Mouse (Mus musculus) mouse trophoblast stem cell (cell line): Measurements from ENCODE around the gene Hepacam.

Experiments used
- in situ Hi-C, 2 experiments: fragments of 300-500 bp; cut with MseI, MboI; formaldehyde crosslinking; loops; 2 replicates in 1 of 2; 3 replicates in 1 of 2; pipeline ENCODE4 v1.15.1; 2025

The Hepacam gene

DNA sequence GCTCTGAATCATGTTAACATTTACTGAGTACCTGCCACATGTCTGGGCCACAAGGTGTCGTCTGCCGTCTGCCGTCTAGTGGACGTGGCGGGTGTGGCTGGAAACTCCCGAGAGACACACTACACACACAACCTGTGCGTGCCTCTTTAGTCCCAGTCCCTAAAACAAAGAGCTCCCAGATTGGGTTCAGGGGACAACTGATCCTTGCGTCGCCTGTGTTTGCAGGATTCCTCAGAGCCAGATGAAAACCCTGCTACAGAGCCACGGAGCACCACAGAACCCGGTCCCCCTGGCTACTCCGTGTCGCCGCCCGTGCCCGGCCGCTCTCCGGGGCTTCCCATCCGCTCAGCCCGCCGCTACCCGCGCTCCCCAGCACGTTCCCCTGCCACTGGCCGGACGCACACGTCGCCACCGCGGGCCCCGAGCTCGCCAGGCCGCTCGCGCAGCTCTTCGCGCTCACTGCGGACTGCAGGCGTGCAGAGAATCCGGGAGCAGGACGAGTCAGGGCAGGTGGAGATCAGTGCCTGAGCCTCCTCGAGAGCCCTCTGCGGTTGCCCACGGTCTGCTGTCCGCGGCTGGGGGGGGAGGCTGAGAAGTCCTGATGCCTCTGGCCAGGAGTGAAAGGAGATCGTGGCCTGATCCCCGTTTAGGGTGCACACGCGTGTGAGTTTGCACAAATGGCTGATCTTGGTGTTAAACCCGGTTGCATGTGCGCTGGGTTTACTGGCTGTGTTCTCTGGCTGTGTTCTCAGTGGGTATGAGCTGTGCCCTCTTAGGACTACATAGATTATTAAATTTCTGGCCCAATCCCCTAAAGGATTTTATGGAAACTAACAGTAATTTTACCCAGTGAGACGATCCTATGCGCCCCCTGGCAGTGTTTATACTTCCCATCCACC is 17.4 kb downstream of the Hepacam start:
- in situ Hi-C loops, result no loop called here

DNA sequence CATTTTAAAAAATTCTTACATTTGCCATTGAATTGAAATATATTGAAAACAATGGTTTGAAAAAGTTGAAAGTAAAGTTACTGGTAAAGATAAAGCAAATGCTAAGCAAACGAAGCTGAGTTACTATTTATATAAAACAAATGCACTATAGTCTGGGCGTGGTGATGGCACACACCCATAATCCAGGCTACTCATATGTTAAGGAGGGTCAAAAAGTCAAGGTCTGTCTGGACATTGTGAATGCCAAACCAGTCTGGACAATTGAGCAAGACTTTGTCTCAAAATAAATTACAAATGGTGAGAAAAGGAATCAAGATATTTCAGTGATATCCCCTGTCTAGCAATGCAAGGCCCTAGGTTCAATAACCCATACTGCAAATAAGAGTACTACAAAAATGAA is 23.7 kb downstream of the Hepacam start:
- in situ Hi-C loops, result no loop called here

DNA sequence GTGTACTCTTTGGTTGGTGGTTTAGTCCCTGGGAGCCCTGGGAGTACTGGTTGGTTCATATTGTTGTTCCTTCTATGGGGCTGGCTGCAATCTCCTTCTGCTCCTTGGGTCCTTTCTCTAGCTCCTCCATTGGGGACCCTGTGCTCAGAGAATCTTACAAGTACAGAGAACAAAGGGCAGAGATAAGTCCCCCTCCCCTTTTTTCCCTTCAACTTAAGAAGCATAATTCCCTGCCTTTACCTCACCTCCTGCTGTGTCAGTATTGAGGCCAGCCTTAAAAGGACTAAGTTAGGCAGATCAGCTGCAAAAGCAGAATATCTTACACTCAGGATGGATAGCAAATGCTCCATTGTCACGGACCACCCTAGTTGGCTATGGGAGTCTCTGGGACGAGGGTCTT is 24.9 kb downstream of the Hepacam start:
- in situ Hi-C loops, result no loop called here

GRCm38 (mm10) chr9:37393482-37394131 is 26.5 kb downstream of the Hepacam start:
- in situ Hi-C loops, result no loop called here

GRCm38 (mm10) chr9:37400585-37400984 is 33.4 kb downstream of the Hepacam start:
- in situ Hi-C loops, result no loop called here

- in situ Hi-C loops, result no loop called here
These were observed 34.7 kb downstream of the Hepacam start, which contains the start of gene Robo4 for GRCm38 (mm10) chr9:37401802-37402201. TSS of gene Robo4 (plus strand) at chr9:37401897.

- in situ Hi-C loops, result no loop called here
These were observed 35.4 kb downstream of the Hepacam start for GRCm38 (mm10) chr9:37402501-37402900.

GRCm38 (mm10) chr9:37403011-37403410 is 35.9 kb downstream of the Hepacam start:
- in situ Hi-C loops, result no loop called here

GRCm38 (mm10) chr9:37406372-37406771 is 39.2 kb downstream of the Hepacam start:
- in situ Hi-C loops, result no loop called here

DNA sequence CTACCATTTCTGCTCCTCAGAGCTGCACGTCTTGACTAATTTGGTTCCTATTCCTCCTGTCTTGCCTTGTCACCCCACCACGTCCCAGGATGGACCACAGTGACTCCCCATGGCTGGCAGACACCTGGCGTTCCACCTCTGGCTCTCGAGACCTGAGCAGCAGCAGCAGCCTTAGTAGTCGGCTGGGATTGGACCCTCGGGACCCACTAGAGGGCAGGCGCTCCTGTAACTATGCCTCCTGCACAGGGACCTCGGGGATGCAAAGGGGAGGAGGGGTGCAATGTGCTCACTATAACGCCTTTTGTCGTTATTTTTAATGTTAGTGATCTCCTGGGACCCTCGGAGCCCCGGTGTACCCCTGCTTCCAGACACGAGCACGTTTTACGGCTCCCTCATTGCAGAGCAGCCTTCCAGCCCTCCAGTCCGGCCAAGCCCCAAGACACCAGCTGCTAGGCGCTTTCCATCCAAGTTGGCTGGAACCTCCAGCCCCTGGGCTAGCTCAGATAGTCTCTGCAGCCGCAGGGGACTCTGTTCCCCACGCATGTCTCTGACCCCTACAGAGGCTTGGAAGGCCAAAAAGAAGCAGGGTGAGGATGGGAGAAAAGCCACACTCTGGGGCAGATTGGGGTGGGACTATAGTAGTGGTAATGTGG is 40.8 kb downstream of the Hepacam start:
- in situ Hi-C loops, result no loop called here

DNA sequence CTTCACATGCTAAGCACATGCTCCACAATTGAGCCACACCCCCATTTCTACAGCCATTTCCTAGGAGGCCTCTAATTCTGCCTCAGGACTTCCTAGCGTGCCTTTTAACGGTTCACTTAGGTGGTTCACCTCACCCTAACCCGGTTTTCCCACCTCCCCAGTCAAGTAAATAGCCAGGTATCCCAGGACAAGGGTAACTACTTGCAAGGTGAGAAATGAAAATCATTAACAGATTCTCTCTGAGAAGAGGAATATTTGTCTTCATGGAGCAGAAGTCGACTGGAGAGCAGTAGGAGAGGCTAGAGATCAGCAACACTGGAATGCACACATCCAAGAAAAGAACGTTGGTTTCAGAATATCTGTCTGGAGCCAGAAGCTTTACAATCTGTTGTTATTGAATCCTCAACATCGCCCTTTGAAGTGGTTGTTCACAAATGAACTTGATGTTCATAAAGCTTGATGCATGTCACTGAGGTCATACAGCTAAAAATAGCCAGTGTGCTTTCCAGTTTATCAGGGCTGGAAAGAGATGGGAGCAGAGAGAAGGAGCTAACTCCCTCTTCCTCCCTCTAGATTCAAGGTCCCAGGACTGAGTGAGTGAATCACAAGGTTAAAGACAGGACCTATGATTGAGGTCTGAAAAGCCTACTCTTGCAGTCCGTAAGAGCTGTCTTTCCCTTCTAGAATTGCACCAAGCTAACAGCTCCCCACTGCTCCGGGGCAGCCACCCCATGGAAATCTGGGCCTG is 42.7 kb downstream of the Hepacam start:
- in situ Hi-C loops, result no loop called here

GRCm38 (mm10) chr9:37412989-37413388 is 45.8 kb downstream of the Hepacam start:
- in situ Hi-C loops, result no loop called here

GRCm38 (mm10) chr9:37414666-37415065 is 47.5 kb downstream of the Hepacam start:
- in situ Hi-C loops, result no loop called here

GRCm38 (mm10) chr9:37418791-37419190 is 51.6 kb downstream of the Hepacam start:
- in situ Hi-C loops, result no loop called here

GRCm38 (mm10) chr9:37420676-37421075 is 53.5 kb downstream of the Hepacam start:
- in situ Hi-C loops, result no loop called here

DNA sequence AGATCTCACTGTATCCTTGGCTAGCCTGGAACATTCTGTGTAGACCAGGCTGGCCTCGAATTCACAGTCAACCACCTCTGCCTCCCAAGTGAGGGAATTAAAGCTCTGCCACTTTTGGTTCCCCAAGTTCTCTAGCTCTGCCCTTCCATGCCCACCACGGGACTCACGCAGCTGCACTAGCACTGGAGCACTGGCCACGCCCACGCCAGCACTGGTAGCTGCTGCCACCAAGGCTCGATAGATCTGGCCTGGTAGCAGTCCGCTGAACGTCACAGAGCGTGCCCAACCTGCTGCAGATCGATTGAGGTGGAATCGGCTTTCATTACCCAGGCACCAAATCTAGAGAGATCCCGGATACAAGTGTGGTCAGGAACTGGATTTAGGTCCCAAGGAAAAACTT is 54.1 kb downstream of the Hepacam start:
- in situ Hi-C loops, result no loop called here

DNA sequence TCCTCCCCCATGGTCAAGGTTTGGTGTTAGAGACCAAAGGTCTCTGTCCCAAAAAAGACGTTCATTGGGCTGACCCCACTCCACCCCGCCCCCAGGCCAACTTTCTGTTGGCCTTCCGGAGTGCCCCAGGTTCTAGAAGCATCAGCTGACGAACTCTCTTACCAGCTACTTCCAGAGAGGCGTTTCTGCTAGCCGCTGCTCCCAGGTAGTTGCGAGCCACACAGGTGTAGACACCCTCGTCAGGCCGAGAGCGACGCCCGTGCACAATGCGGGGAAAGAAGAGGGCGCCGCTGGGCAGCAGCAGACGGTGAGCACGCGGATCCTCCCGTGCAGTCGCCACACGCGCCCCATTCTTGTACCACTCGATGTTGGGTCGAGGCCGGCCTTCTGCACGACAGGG is 62.2 kb downstream of the Hepacam start:
- in situ Hi-C loops, result loop anchor here in 1 of 2 experiments (25.0 kb wide), 1 partner anchor 508 kb away; no protein-coding TSS in a partner anchor

GRCm38 (mm10) chr9:37430582-37430981 is 63.4 kb downstream of the Hepacam start:
- in situ Hi-C loops, result loop anchor here in 1 of 2 experiments (25.0 kb wide), 1 partner anchor 507 kb away; no protein-coding TSS in a partner anchor

GRCm38 (mm10) chr9:37432026-37432666 is 65.0 kb downstream of the Hepacam start:
- in situ Hi-C loops, result loop anchor here in 1 of 2 experiments (25.0 kb wide), 1 partner anchor 505 kb away; no protein-coding TSS in a partner anchor

- in situ Hi-C loops, result loop anchor here in 1 of 2 experiments (25.0 kb wide), 1 partner anchor 504 kb away; no protein-coding TSS in a partner anchor
These were observed 65.7 kb downstream of the Hepacam start, which contains the start of gene Robo3 for GRCm38 (mm10) chr9:37432720-37433421. TSS of gene Robo3 (minus strand) at chr9:37433246.
